Mouse (Mus musculus) layer of hippocampus, adult 6 months (tissue): ENCODE measurements around the gene Elane. TPM values are rescaled to one million over a fixed set of nuclear protein-coding genes. Genes with fewer than 3 reads are reported as not detected.

Source experiments
- long read RNA-seq, 2 experiments: library from polyadenylated mRNA; unstranded; transcript quantifications; one replicate each; pipeline ENCODE4 v2.0.0; 2019 to 2020
- microRNA-seq: library from miRNA; unstranded; fragments of <30 nt; microRNA quantifications from one replicate; pipeline ENCODE4 v1.2.0, GENCODE M21; 2020
- polyA plus RNA-seq: library from polyadenylated mRNA; unstranded; fragments of <200 nt; fragmentation: Nextera tagmentation; gene quantifications from 2 replicates; pipeline ENCODE4 v1.2.3, GENCODE M21; 2021

Elane gene
- not detected in 2 replicates for polyA plus RNA-seq
- long read RNA-seq, experiment 1 = 0 reads
- long read RNA-seq, experiment 2 = 0 reads

DNA sequence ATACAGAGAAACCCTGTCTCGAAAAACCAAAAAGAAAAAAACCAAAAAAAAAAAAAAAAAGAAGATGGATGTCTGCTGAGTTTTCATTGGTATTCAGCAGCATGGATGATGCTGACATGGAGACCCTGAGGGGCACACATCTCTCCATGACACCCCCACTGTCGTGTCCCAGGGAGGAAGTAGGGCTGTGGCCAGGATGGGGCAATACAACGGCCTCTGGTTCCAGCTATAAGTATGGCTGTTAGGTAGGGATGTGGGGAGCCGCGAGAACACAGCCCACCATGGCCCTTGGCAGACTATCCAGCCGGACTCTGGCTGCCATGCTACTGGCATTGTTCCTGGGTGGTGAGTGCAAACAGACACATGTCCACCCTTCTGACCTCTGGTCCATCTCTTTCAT is at the start of gene Elane:
Gene Elane (plus strand): TSS at position 194 of the 400 bp plus-strand sequence.

DNA sequence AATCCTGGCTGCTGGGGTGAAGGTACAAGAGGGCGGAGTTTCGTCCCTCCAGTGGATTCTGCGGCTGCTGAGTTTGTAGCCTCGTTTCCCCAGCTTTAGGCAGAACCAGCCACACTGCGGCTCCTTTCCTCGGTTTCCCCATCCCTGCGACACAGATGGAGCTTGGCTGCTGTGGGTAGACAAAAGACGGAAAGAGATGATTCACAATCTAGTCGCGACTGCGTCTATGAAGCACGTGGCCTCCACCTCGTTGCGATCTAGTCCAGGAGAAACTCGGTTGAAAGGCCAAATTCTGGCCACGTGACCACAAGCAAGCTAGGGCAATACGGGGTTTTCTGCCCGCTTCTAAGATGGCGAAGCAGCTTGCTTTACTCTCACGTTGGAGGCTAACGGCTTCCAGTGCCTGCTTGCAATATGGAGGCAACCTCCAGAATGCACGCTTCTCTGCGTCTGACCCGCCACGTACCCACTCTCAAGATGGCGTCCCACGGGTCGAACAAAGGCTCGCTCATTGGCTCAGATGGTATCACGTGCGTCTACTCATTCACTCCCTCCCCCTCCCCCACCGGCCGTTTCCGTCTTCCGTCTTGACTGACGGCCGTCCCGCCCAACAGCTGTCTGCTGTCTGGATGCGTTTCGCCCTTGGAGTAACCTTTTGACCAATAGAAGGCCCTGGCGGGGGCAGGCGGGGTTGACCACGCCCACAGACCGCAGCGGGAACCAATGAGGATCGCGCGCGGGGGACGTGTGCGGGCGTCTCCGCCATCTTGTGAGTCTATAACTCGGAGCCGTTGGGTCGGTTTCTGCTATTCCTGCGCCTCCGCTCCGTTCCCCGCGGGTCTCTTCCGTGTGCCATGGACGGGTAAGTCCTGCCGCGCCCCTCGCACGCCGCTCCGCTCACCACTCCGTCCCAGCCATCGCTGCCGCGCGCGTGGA is 31.9 kb upstream of the Elane start, which contains the start of gene Ptbp1:
Gene Ptbp1 (plus strand): TSS at position 568 of the 936 bp plus-strand sequence.

DNA sequence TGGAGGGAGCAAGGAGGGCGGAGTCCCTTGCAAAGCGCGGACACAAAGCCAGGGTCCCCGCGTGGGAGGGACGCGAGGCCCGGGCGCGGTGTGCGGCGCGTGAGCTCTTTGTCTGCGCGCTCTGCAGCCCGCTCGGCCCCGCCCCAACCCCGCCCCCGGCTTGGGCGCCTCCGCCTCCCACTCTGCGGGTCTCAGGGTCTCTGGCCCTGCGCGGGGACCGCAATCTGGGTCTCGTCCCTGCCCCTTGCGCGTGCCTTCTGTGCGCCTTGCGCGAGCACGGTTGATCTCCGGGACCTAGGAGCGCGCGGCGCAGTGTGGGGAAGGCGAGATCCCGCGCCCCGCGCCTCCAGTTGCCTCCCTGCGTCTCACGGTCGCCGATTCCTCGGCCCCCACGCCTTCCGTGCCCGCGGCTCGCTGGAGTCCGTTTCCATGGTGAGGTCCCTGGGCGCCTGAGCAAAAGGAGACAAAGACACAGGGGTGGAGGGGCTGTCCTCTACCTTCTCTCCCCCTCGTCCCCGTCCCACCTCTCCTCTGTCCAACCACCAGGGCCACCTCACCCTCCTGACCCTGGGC is 11.7 kb upstream of the Elane start, which contains the start of the genes Prtn3 and Plppr3:
Gene Prtn3 (plus strand): TSS at position 187 of the 573 bp plus-strand sequence.
Gene Plppr3 (minus strand): TSS at position 345 of the 573 bp plus-strand sequence.

DNA sequence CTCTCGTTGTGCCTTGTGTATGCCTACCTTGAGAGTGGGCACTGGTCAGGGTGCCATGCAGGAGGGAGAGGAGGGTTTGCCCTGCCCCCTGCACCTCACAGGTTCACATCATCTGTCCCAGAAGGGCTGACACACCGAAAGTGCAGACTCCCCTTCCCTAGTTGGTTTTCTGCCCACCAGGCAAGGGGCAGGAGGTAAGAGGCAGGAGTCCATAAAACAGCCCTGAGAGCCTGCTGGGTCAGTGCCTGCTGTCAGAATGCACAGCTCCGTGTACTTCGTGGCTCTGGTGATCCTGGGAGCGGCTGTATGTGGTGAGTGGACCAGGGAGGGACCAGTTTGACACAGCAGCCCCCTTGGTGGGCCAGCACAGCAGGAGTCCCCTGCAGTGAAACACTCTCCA is 4.6 kb downstream of the Elane start, which contains the start of gene Cfd:
Gene Cfd (plus strand): TSS at position 184 of the 400 bp plus-strand sequence.

DNA sequence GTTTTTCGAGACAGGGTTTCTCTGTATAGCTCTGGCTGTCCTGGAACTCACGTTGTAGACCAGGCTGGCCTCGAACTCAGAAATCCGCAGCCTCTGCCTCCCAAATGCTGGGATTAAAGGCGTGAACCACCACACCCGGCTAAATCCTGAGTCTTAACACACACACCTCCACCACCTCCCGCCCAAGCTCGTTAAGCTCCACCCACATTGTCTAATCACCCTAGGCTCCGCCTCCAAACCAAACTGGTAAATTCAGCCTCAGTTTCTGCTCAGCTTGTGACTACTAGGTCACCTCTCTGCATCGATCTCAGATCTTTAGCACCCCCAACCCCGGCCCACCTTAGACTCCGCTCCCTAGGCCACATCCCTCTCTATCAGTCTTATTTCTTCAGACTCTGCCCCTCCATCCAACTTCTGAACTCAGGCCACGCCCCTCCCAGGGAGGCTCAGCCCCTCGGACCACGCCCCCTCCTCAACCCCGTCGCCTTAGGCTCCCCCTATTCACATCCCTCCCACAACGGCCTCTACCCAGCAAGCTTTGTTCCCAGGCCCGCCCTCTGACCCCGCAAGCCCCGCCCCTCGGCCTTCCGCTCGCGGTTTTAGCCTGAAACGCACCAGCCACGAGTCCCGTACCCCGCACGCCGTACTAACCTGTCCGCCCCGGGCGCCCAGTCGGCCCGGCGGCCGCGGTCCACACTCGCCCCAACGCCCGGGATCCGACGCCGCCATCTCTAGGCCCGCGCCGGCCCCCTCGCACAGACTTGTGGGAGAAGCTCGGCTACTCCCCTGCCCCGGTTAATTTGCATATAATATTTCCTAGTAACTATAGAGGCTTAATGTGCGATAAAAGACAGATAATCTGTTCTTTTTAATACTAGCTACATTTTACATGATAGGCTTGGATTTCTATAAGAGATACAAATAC is 22.4 kb downstream of the Elane start, which contains the start of gene Med16:
Gene Med16 (minus strand): TSS at position 757 of the 925 bp plus-strand sequence.

DNA sequence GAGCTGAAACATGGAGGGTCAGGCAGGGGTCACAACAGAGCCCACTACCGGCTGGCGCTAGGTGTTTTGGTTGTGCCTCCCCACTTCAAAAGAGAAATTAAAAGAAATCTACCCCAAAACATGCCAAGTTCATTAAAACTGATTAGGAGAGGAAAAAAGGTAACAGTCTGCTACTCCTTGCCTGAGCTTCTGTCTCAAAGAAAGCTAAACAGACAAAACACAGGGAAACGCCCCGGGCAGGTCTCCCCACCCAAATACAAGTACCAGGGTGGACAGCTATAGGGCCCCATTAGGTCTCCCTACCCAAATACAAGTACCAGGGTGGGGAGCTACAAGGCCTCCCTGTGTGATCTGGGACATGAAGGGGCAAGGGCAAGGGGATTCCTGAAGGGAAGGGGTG is 24.5 kb downstream of the Elane start, which contains the start of gene Gm26602:
Gene Gm26602 (plus strand): TSS at position 301 of the 400 bp plus-strand sequence.

DNA sequence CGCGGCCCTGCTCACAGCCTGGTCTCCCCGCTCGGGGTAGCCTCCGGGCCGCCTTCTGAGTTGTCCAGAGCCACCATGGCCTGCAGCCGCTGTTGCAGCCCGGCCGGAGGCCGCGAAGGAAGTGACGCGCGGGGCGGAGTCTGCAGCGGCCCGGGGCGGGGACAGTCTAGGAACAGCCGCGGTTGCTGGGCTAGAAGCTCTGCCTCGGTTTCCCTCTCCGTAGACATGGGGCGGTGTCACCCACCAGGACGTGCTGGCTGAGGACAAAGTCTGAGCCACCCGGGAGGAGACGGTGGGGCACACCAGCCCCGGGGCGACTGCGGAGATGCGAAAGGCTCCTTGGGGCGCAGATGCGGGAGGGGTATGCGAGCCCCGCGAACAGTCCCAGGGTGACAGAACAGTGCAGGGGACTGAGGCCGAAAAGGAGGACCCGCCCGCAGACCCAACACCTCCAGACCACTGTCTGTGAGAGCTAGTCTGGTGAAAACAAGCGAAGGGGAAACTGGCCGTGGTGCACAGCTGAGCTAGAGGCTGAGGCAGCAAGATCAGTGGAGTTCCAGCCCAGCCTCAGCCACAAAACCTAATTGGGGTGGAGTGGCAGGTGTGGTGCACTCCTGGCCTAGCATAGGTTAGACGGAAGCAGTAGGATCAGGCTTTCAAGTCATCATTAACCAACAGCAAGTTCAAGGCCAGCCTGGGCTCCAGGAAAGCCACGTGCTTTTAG is 30.9 kb downstream of the Elane start, which contains the start of gene Kiss1r:
Gene Kiss1r (plus strand): TSS at position 164 of the 724 bp plus-strand sequence.

DNA sequence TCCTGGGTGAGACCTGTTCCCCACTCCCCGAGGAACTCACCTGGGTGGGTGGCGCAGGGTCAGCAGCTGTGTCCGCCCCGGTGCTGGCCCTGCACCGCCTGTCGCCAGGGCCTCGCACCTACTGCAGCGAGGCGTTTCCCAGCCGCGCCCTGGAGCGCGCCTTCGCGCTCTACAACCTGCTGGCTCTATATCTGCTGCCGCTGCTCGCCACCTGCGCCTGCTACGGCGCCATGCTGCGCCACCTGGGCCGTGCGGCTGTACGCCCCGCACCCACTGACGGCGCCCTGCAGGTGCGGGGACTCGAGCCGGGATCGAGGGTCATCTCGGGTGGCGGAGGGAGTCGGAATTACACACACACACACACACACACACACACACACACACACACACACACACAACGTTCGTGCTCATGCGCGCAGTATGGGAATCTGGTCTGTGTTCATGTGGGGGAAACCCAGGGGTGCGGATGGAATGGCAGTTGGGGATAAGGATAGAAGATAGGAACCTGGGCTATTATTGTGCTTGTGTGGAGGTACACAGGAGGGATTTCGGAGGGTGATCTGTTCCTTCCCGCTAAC is 35.0 kb downstream of the Elane start, which contains the start of gene R3hdm4:
Gene R3hdm4 (minus strand): TSS at position 251 of the 578 bp plus-strand sequence.

DNA sequence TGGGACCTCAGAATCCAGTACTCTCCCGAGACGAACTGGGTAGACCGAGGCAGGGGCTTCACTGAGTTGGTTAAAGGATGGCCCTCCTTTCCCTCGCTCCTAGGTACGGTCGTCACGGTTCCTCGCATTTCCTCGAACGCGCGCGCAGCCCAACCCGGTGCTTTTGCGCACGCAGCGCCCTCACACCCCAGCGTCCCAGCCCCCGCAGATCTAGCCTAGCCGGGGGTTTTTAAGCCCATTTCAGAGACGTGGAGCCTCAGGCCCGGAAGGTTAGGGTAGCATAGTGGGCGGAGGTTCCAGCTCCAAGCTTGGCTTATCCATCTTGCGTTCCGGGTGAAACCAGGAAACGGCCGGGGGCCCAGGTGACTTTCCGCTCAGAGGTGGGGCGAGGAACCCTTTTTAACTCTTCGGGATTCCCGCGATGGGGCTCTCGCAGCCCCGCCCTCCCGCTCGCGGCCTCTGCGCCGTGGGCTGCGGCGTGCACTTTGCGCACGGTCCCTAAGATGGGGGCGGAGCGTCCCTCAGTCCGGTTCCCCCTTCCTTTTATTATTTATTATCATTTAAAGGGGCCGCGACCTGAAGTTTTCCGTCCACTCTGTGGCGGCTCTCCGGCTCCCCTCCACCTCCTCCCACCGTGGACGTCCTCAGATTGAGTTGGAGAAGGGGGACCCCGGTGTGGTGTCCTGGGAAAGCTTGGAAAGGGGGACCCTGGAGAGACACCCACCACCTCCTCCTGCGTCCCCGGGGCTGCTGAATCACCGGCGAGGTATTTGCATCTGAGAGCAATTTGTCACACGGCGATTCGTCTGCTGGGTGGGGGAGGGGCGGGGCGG is 40.7 kb downstream of the Elane start, which contains the start of gene Arid3a:
Gene Arid3a (plus strand): TSS at position 553 of the 833 bp plus-strand sequence.

Small RNA genes within 50 kb of the gene (microRNA-seq; reads per million reads assigned to microRNA genes)
- not detected for gene Mir6910

Other genes with a start within 250 kb of the Elane start
- gene Shc2, start 248.3 kb upstream of the Elane start, polyA plus RNA-seq = 2.2 and 2.3 TPM in 2 replicates
- 0.15 and 0.30 TPM in 2 replicates for gene Odf3l2, start 240.5 kb upstream of the Elane start, polyA plus RNA-seq
- gene Madcam1, start 221.7 kb upstream of the Elane start, polyA plus RNA-seq = not detected in 2 replicates
- 151 and 171 TPM in 2 replicates for gene Tpgs1, start 216.9 kb upstream of the Elane start, polyA plus RNA-seq
- gene Cdc34, start 204.1 kb upstream of the Elane start, polyA plus RNA-seq = 14.9 TPM in 2 replicates
- 0.60 and 4.2 TPM in 2 replicates for gene Gzmm, start 197.2 kb upstream of the Elane start, polyA plus RNA-seq
- gene Bsg, start 181.8 kb upstream of the Elane start, polyA plus RNA-seq = 1,334 and 1,835 TPM in 2 replicates
- 3.3 and 4.4 TPM in 2 replicates for gene Hcn2, start 169.6 kb upstream of the Elane start, polyA plus RNA-seq
- gene Polrmt, start 139.7 kb upstream of the Elane start, polyA plus RNA-seq = 15.8 and 20.0 TPM in 2 replicates
- gene Fgf22, start 131.2 kb upstream of the Elane start, polyA plus RNA-seq = 1.9 and 3.3 TPM in 2 replicates
- gene Rnf126, start 119.3 kb upstream of the Elane start, polyA plus RNA-seq = 7.6 and 10.5 TPM in 2 replicates
- 0.79 and 0.89 TPM in 2 replicates for gene Fstl3, start 109.0 kb upstream of the Elane start, polyA plus RNA-seq
- 1.3 and 1.7 TPM in 2 replicates for gene Prss57, start 95.3 kb upstream of the Elane start, polyA plus RNA-seq
- gene Palm, start 92.7 kb upstream of the Elane start, polyA plus RNA-seq = 67.9 and 93.7 TPM in 2 replicates
- 0.15 and 0.28 TPM in 2 replicates for gene Misp, start 65.3 kb upstream of the Elane start, polyA plus RNA-seq
- 17.4 and 20.4 TPM in 2 replicates for gene Ptbp1, start 31.8 kb upstream of the Elane start, polyA plus RNA-seq
- 4.5 and 6.4 TPM in 2 replicates for gene Prtn3, start 11.8 kb upstream of the Elane start, polyA plus RNA-seq
- 35.4 and 44.1 TPM in 2 replicates for gene Plppr3, start 11.6 kb upstream of the Elane start, polyA plus RNA-seq
- gene Cfd, start 4.6 kb downstream of the Elane start, polyA plus RNA-seq = not detected in 2 replicates
- gene Med16, start 22.7 kb downstream of the Elane start, polyA plus RNA-seq = 44.2 and 50.2 TPM in 2 replicates
- not detected in 2 replicates for gene Gm26602, start 24.6 kb downstream of the Elane start, polyA plus RNA-seq
- 4.1 and 4.4 TPM in 2 replicates for gene Kiss1r, start 30.7 kb downstream of the Elane start, polyA plus RNA-seq
- gene R3hdm4, start 35.0 kb downstream of the Elane start, polyA plus RNA-seq = 232 and 239 TPM in 2 replicates
- gene Arid3a, start 40.8 kb downstream of the Elane start, polyA plus RNA-seq = 0.87 and 1.7 TPM in 2 replicates
- gene Wdr18, start 73.9 kb downstream of the Elane start, polyA plus RNA-seq = 87.4 and 87.9 TPM in 2 replicates
- 0.06 and 0.11 TPM in 2 replicates for gene Grin3b, start 84.5 kb downstream of the Elane start, polyA plus RNA-seq
- 11.9 and 12.3 TPM in 2 replicates for gene Tmem259, start 98.1 kb downstream of the Elane start, polyA plus RNA-seq
- 12.4 and 13.3 TPM in 2 replicates for gene Cnn2, start 102.3 kb downstream of the Elane start, polyA plus RNA-seq
- gene Abca7, start 110.2 kb downstream of the Elane start, polyA plus RNA-seq = 1.3 and 1.6 TPM in 2 replicates
- gene Arhgap45, start 130.4 kb downstream of the Elane start, polyA plus RNA-seq = 1.6 and 1.7 TPM in 2 replicates
- gene Polr2e, start 153.5 kb downstream of the Elane start, polyA plus RNA-seq = 232 and 241 TPM in 2 replicates
- 945 and 1,045 TPM in 2 replicates for gene Gpx4, start 160.9 kb downstream of the Elane start, polyA plus RNA-seq
- gene Sbno2, start 219.3 kb downstream of the Elane start, polyA plus RNA-seq = 2.8 and 3.1 TPM in 2 replicates
- 16.5 and 18.4 TPM in 2 replicates for gene Stk11, start 229.6 kb downstream of the Elane start, polyA plus RNA-seq